Mouse (Mus musculus) embryonic facial prominence, embryonic 14.5 days (tissue): ENCODE data around the gene H2-DMb1. TPM values are rescaled to one million over a fixed set of nuclear protein-coding genes. Genes with fewer than 3 reads are reported as not detected.

ENCODE experiments used
- ATAC-seq: fragments of 200-750 bp; cut with Nextera tagmentation; 2 replicates; pipeline ENCODE4 v1.8.0; 2017; ENCODE audit warnings: low read depth, moderate number of reproducible peaks, moderate TSS enrichment
- DNase-seq: peaks from one replicate; pipeline ENCODE4 v3.0.0-alpha.2; 2015; ENCODE audit warnings: low spot score
- H3K27ac ChIP-seq: fragments of 300-500 bp; sonication (generic); replicated peaks from 2 replicates; pipeline ENCODE4 v1.5.1; 2014; ENCODE audit warnings: low read depth, mild to moderate bottlenecking, low read length, moderate library complexity
- H3K27me3 ChIP-seq: fragments of 300-500 bp; sonication (generic); replicated peaks from 2 replicates; pipeline ENCODE4 v1.6.1; 2014; ENCODE audit warnings: low read length; ENCODE audit not compliant: control insufficient read depth, insufficient read depth
- H3K36me3 ChIP-seq: fragments of 300-500 bp; sonication (generic); 2 replicates; pipeline ENCODE4 v1.6.1; 2014; ENCODE audit warnings: low read length, mixed read lengths; ENCODE audit not compliant: control insufficient read depth, insufficient read depth
- H3K4me1 ChIP-seq: fragments of 300-500 bp; sonication (generic); 2 replicates; pipeline ENCODE4 v1.6.1; 2014; ENCODE audit warnings: antibody characterized with exemption, low read length; ENCODE audit not compliant: control insufficient read depth, insufficient read depth
- H3K4me2 ChIP-seq: fragments of 300-500 bp; sonication (generic); 2 replicates; pipeline ENCODE4 v1.6.1; 2014; ENCODE audit warnings: low read depth, mild to moderate bottlenecking, low read length, moderate library complexity, mixed read lengths
- H3K4me3 ChIP-seq: fragments of 300-500 bp; sonication (generic); 2 replicates; pipeline ENCODE4 v1.5.1; 2014; ENCODE audit warnings: low read depth, mild to moderate bottlenecking, low read length
- H3K9ac ChIP-seq: fragments of 300-500 bp; sonication (generic); 2 replicates; pipeline ENCODE4 v1.6.1; 2014; ENCODE audit warnings: low read depth, mild to moderate bottlenecking, low read length, moderate library complexity, mixed read lengths
- H3K9me3 ChIP-seq: fragments of 300-500 bp; sonication (generic); 2 replicates; pipeline ENCODE4 v1.6.1; 2016; ENCODE audit warnings: low read length; ENCODE audit not compliant: control insufficient read depth
- WGBS: fragments of 180-500 bp; shearing (Covaris S2); extraction: QIAGEN DNeasy Blood & Tissue Kit; methylation state at CpG from one replicate; pipeline ENCODE4 v1.1.7; 2014; 5-methylcytosine and 5-hydroxymethylcytosine counted together
- polyA plus RNA-seq: library from polyadenylated mRNA; unstranded; fragments of >200 nt; fragmentation: Nextera tagmentation; extraction: Ambion mirVana; gene quantifications from 2 replicates; pipeline ENCODE4 v1.2.1, GENCODE M21; 2014

H2-DMb1 gene
- polyA plus RNA-seq, 1 experiment from 2014 or later, result 4.3 TPM

DNA sequence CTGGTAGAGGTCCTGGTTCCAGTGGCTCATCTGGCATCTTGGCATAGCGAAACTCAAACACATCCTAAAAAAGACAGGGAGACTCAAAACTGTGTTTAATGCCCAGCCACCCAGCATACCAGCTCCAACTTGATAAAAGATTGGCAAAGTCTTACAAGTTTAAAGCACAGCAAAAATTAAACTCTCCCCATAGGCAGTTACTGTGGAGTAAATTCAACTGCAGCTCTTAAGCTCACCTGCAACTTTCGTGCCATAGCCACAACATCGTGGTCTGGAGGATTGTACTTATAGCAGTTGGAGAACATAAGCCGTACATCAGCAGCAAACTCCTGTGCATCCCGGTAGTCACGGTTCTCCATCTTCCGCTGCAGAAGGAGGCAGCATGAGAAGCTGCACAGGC lies 38.8 kb upstream of the H2-DMb1 start:
- WGBS, result 94% methylated on average over 7 of the region's 7 CpGs
- no peaks in the 10 kb centered on the region for H3K9me3 ChIP-seq
- H3K36me3 ChIP-seq, result peaks cover 98% of the 10 kb centered on the region
- no peak overlapping the region for H3K4me2 ChIP-seq
- no peak overlapping the region for H3K27ac ChIP-seq
- H3K27me3 ChIP-seq, result no peaks in the 10 kb centered on the region
- H3K4me3 ChIP-seq, result no peak overlapping the region
- ATAC-seq (no peak), DNase-seq (no peak)
- no peak overlapping the region for H3K9ac ChIP-seq
- H3K4me1 ChIP-seq, result peaks cover 7% of the 10 kb centered on the region; the same call in 1 of the 2 replicates

DNA sequence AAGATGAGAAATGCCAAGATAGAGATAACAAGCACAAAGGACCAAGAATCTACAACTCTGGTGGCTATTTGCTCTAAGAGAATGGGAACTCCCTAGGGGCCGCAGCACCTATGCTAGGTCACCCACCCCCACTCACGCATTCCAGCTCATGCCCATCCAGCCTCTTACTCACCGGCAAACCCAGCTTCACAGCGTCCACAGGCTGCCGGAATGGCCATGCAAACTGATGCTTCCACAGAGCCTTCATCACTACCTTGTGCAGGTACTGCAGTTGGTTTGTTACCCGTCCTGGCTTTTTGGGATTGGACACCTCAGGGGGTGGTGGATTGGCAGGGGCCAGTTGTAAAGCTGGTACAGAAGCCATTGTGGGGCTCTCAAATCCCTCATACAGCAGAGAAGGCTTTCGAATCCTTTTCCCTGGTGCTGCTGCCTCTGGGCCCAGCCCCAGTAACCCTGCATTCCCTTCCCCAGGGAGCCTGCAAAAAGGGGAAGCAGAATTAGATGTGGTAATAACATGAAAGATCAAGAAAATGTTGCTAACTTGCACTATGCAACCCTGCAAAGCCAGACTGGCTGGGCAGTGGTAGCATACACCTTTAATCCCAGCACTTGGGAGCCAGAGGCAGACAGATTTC lies 36.0 kb upstream of the H2-DMb1 start:
- Histone ChIP-seq H3K9ac (peak overlapping the region; percentile 85), H3K4me3 (peak overlapping the region; percentile 92), H3K27me3 (no peaks in the 10 kb centered on the region), H3K36me3 (peaks cover 73% of the 10 kb centered on the region), H3K27ac (no peak overlapping the region), H3K4me1 (peaks cover 7% of the 10 kb centered on the region; the same call in 1 of the 2 replicates), H3K4me2 (peak overlapping the region; percentile 81), H3K9me3 (no peaks in the 10 kb centered on the region)
- ATAC-seq (no peak), DNase-seq (no peak)
- 21% methylated on average over 6 of the region's 7 CpGs for WGBS

DNA sequence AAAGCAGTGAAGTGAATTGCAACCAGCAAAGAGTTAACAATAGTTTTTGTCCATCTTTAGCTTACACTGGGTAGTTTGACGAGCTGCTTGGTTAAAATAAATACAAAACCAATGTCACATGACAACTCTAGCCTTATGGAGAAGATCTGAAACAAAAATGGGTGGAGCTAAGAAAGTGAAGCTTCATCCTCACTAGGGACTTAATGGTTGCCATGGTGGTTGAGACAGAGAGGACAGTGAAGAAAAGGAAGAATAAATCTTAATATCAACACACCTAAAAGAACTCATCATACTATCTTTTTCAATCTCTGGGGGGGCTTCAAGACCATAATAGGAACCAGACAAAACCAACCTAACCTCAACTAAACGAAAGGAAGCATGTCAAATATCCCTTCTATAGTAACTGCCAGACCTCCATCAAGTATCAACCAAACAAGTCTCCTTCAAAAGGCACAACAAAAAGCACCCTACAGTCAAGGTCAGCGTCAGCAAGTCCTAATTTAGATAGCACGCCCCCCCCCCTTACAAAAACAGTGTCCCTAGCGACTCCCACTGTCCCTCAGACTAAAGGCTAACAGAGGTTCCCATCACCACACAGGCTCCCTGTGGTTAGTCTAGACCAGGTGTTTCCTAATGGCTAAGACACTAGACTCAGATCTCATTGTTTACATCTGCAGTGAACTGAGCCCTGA lies 35.3 kb upstream of the H2-DMb1 start:
- no peak overlapping the region for H3K27ac ChIP-seq
- peak overlapping the region; percentile 85 for H3K9ac ChIP-seq
- no peak for ATAC-seq
- H3K36me3 ChIP-seq, result peaks cover 66% of the 10 kb centered on the region
- peak overlapping the region; percentile 81 for H3K4me2 ChIP-seq
- no peaks in the 10 kb centered on the region for H3K27me3 ChIP-seq
- 2% methylated on average over 4 of the region's 5 CpGs for WGBS
- no peaks in the 10 kb centered on the region for H3K9me3 ChIP-seq
- peak; percentile 39 for DNase-seq
- peak overlapping the region; percentile 92 for H3K4me3 ChIP-seq
- peaks cover 7% of the 10 kb centered on the region; the same call in 1 of the 2 replicates for H3K4me1 ChIP-seq

DNA sequence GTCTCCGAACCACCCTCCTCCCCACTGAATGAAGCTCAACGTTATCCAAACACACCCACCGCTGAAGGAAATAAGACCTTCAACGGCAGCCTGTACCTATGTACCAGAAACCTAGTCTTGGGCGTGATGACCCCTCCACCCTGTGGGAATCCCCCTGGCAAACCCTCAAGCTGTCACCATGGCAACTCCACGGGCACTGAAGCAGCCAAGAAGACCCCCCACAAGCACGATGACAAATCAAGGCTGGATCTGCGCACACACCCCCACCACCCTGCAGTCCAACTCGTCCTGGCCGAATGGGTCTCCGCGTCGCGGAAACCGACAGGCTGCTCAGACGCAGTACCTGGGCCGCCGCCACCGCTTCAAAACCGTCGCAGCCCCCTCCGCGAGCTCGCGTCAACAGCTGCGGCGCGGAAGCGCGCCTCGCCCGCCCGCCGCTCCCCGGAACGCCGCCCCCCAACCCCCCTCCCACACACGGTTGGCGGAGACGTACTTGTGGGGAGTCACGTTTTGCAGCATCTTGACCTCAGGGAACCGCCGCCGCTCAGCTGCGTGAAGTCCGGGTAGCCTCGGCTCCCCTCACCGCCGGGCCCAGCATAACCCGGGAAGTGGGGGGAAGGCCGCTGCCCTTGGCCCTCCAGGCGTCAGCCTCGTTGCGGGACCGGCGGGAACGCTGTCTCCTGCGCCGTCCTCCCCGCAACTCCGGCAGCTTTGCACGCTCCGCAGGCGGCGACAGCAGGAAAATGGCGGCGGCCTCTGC lies 34.6 kb upstream of the H2-DMb1 start:
- peaks cover 59% of the 10 kb centered on the region for H3K36me3 ChIP-seq

DNA sequence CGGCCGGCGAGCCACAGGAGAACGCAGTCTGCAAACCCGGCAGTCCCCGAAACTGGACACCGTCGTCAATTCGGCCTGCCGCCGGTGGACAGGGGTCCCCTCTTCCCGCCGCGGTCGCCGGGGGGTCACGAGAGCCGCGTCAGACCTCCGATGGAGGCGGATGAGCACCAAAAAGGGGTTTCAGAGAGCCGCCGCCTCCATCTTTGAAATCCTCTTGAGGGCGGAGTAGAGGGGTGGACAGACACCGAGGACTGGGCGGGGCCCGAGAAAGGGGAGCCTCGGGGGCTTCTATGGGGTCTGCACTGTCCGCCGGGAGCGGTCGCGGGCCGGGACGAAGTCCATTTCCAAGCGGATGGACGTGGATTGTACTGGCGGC lies 34.0 kb upstream of the H2-DMb1 start:
- WGBS, result 5% methylated on average over 28 of the region's 38 CpGs
- H3K4me3 ChIP-seq, result peak overlapping the region; percentile 92
- H3K27ac ChIP-seq, result peak overlapping the region; percentile 83
- ATAC-seq, result peak; percentile 18; the same call in 1 of the 2 replicates
- peaks cover 12% of the 10 kb centered on the region for H3K4me1 ChIP-seq
- H3K9me3 ChIP-seq, result no peaks in the 10 kb centered on the region
- H3K36me3 ChIP-seq, result peaks cover 53% of the 10 kb centered on the region
- no peak for DNase-seq
- no peaks in the 10 kb centered on the region for H3K27me3 ChIP-seq
- H3K4me2 ChIP-seq, result peak overlapping the region; percentile 81
- peak overlapping the region; percentile 85 for H3K9ac ChIP-seq

More for the DNA sequence above, 34.6 kb upstream of the H2-DMb1 start:
- no peaks in the 10 kb centered on the region for H3K27me3 ChIP-seq
- under 1% methylated on average over 24 of the region's 67 CpGs for WGBS
- peak; percentile 32 for DNase-seq
- peak overlapping the region; percentile 83 for H3K27ac ChIP-seq
- no peaks in the 10 kb centered on the region for H3K9me3 ChIP-seq
- peak overlapping the region; percentile 92 for H3K4me3 ChIP-seq
- ATAC-seq, result no peak
- peaks cover 7% of the 10 kb centered on the region; the same call in 1 of the 2 replicates for H3K4me1 ChIP-seq
- peak overlapping the region; percentile 81 for H3K4me2 ChIP-seq
- H3K9ac ChIP-seq, result peak overlapping the region; percentile 85

DNA sequence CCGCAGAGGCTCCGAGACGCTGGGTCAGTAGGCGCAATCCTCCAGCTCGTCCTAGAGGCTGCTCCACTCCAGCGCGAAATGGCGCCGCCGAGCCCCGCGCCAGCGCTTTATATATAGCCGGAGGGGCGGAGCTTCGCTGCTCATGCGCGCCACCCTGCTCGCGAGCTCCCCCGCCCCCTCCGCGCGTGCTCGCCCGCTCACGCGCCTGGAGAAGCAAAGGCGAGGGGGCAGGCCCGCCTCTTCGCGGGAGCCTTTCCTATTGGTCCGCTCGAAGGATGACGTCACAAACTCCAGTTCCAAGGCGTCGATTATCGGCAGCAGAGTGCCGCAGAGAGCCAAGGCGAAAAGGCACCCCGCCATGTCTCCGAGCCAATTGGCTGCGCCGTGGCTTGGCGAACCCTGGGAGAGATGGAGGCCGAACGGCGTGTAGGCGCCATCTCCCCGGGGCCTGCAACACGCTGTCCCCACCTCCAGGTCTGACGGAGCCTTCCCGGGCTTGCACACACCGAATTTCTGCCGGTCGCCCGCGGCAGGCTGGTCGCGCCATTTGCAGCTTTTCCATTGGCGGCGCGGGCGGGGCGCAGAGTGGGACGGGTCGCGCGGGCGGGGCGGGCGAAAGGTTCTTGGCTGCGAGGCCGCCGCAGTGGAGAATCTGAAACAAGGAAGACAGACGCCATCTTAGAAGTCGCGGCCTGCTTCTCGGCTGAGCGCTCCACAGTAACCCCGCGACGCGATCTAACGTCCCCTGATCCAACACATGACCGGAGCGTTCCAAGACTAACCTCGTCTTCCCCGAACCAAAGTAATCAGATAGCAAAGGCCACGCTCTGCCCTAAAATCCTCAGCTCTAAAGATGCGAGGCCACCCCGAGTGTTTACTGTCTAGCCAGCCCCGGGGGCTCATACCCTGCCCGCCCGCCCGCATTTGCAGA lies 33.4 kb upstream of the H2-DMb1 start, which contains the start of gene H2-DMa:
Gene H2-DMa (plus strand): TSS at position 293 of the 931 bp plus-strand sequence.
- peak; percentile 77 for ATAC-seq
- peak within 1 kb of the TSS; percentile 99 for H3K27ac ChIP-seq
- H3K36me3 ChIP-seq, result peaks cover 46% of the 10 kb centered on the region
- peak; percentile 99 for DNase-seq
- no peaks in the 10 kb centered on the region for H3K9me3 ChIP-seq
- H3K4me2 ChIP-seq, result peak within 1 kb of the TSS; percentile 90
- WGBS, result under 1% methylated on average over 66 of the region's 96 CpGs
- no peaks in the 10 kb centered on the region for H3K27me3 ChIP-seq
- peak within 1 kb of the TSS; percentile 92 for H3K4me3 ChIP-seq
- H3K9ac ChIP-seq, result peak within 1 kb of the TSS; percentile 98
- H3K4me1 ChIP-seq, result peaks cover 15% of the 10 kb centered on the region

DNA sequence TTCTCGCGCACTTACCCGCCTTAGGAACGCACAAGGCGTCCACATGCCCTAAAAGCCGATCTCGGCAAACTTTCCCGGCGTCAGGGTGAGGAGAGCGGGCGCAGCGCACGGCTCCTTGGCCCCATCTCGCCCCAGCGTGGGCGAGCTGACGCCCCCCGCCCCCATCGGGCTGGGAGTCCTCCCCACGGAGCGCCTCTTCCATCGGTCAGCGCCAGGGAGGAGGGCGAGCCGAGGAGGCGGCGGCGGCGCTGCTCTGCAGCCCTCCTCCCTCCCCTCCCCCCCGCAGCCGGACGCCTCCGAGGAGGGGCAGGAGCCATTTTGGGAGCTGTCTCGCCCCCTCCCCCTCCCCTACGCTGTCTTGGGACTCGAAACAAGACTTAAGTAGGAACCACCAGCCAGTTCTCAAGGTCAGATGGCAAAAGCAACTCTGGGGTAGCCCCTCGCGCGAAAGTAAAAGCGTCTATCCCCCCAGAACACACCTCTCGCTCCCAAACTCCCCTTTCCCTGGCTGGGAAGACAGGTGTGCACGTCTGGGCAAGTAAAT lies 32.6 kb upstream of the H2-DMb1 start:
- H3K4me3 ChIP-seq, result peak overlapping the region; percentile 92
- 1% methylated on average over 19 of the region's 42 CpGs for WGBS
- no peaks in the 10 kb centered on the region for H3K27me3 ChIP-seq
- peak overlapping the region; percentile 90 for H3K4me2 ChIP-seq
- peak overlapping the region; percentile 99 for H3K27ac ChIP-seq
- peaks cover 21% of the 10 kb centered on the region for H3K4me1 ChIP-seq
- H3K9ac ChIP-seq, result peak overlapping the region; percentile 98
- ATAC-seq (peak; percentile 23), DNase-seq (peak; percentile 96)
- H3K36me3 ChIP-seq, result peaks cover 39% of the 10 kb centered on the region
- H3K9me3 ChIP-seq, result no peaks in the 10 kb centered on the region
